Mouse (Mus musculus) megakaryocyte, embryonic 14.5 days (primary cell): Measurements from ENCODE around the gene Shank2.

Experiments
- FLI1 ChIP-seq: IDR thresholded peaks from 2 replicates; pipeline ENCODE4 v1.6.1; 2012; ENCODE audit warnings: low read length, inconsistent platforms, mixed read lengths
- GATA1 ChIP-seq: IDR thresholded peaks from 3 replicates; pipeline ENCODE4 v1.6.1; 2012; ENCODE audit warnings: mixed read lengths, low read length, inconsistent platforms, borderline replicate concordance

DNA sequence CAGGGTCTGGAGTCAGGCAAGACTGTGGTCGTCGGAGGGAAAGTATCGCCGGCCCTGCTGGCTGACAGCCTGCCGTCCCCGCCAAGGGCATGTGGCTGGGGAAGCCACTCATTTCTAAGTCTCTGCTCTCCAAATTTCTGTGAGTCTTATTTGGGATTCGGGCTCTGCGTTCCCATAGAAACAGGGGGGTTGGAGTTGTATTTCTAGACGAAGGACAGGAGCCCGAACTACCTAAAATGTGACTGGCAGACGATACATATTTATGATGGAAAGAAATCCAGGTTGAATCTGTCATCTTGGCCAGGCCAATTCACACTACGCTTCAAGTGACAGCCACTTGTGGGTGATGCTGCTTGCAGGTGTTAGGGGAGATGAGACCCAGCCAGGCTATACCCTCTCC lies 92.4 kb downstream of the Shank2 start:
- no peak for TF ChIP-seq FLI1
- no peak for TF ChIP-seq GATA1
